Mouse (Mus musculus): ENCODE measurements at regions not wholly inside any gene's neighbourhood (a gene's known extent, or its start where the extent isn't known, plus 50 kb on each side); places are given as distances from the start of the nearest gene placed in this dataset.
"Not testable (repeated sequence)": the region's sequence is repeated elsewhere in the genome, so short reads cannot be mapped to it uniquely, and the experiment has no call there.

DNA sequence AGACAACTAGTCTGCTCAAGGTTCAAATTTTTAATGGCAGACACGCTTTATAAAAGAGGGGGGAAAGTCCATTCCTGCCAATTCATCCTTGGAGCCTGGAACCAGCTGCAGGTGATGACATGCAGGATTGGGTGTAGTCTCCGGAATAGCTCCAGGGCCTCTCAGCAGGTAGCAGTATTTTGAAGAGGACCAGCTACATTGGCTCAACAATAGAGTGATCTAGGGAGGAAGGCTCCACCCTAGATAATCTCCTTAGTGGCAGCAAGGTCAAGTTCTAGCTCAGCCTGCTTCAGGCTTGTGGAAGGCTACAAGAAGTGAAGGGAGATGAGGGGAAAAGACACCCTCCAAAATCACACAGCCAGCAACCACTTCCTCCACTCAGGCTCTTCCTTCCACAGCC, 1405.1 kb downstream of the 4930444P10Rik start:
- H3K9ac ChIP-seq (ENCODE audit: insufficient read depth, low read depth); H3K27me3 ChIP-seq (replicated peaks); H3K4me3 ChIP-seq (replicated peaks in 1 of 3; ENCODE audit: low read depth in 2 of 3, low read length in 2 of 3, poor library complexity in 1 of 3); H3K4me2 ChIP-seq (ENCODE audit: insufficient read depth, low read depth, poor library complexity, severe bottlenecking); H3K9me3 ChIP-seq (replicated peaks; ENCODE audit: low read length); H3K36me3 ChIP-seq (replicated peaks in 1 of 2; ENCODE audit: control insufficient read depth in 1 of 2, insufficient read depth in 1 of 2, low read length in 1 of 2); H3K27ac ChIP-seq (ENCODE audit: insufficient read depth, low read depth); DNase-seq (ENCODE audit: extremely low read depth); H3K79me2 ChIP-seq (replicated peaks; ENCODE audit: control insufficient read depth, extremely low read depth, insufficient read depth, poor library complexity, severe bottlenecking); in situ Hi-C loops (cut with MboI; ENCODE audit: low pct_ligation_motif_present, low pct_unique_long_range_greater_than_20kb, low sequenced_read_pairs); dilution Hi-C loops (cut with MboI; ENCODE audit: extremely low pct_ligation_motif_present, extremely low pct_unique_long_range_greater_than_20kb, low sequenced_read_pairs): not testable (repeated sequence)
- H3K4me1 ChIP-seq (ENCODE audit: control insufficient read depth in 1 of 2, insufficient read depth in 2 of 2) = peaks cover 0 to 26% of the 10 kb centered on the region in 2 experiments; a peak in 2 of 4 replicates

DNA sequence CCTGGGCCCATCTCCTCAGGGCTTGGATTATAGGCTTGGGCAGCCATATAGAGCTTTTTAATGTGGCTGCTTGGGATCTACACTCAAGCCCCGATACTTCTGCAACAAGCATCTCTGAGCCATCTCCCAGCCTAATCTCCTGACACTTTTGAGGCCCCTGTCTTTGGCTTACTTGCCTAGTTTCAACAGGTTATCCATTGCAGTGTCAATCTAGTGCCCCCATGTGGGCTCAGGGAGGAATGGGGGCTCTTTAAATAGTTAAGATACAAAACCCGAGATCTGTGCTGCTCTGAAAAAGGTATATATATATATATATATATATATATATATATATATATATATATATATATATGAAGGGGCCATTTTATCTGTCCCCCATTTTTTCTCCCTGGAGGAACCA, 1407.0 kb downstream of the 4930444P10Rik start:
- no peak overlapping the region for H3K4me2 ChIP-seq (ENCODE audit: insufficient read depth, low read depth, poor library complexity, severe bottlenecking)
- no peaks in the 10 kb centered on the region for H3K9me3 ChIP-seq (replicated peaks; ENCODE audit: low read length)
- no peak overlapping the region for H3K9ac ChIP-seq (ENCODE audit: insufficient read depth, low read depth)
- peak; percentile 33 for DNase-seq (ENCODE audit: extremely low read depth)
- TF ChIP-seq PAX5 (IDR thresholded peaks at IDR 0.05; ENCODE audit: low read length) (no peak), RAD21 (IDR thresholded peaks at IDR 0.05; ENCODE audit: low read depth, low read length) (peak; percentile 53), SMC3 (IDR thresholded peaks at IDR 0.05; ENCODE audit: low read depth, low read length) (peak; percentile 27), POLR2A (IDR thresholded peaks at IDR 0.05; ENCODE audit: low read depth, low read length) (no peak), ETS1 (conservative IDR thresholded peaks at IDR 0.05; ENCODE audit: low read depth, low read length) (no peak), MAFK (IDR thresholded peaks at IDR 0.05; ENCODE audit: insufficient replicate concordance, low read length) (no peak), CTCF (conservative IDR thresholded peaks at IDR 0.05 in 1 of 2, IDR thresholded peaks at IDR 0.05 in 1 of 2; ENCODE audit: low read depth in 2 of 2, low read length in 2 of 2) (peak in 1 of 2 experiments; percentile 47; a peak in 2 of 4 replicates)
- in situ Hi-C loops (cut with MboI; ENCODE audit: low pct_ligation_motif_present, low pct_unique_long_range_greater_than_20kb, low sequenced_read_pairs) (no loop called here), dilution Hi-C loops (cut with MboI; ENCODE audit: extremely low pct_ligation_motif_present, extremely low pct_unique_long_range_greater_than_20kb, low sequenced_read_pairs) (no loop called here)
- H3K27me3 ChIP-seq (replicated peaks) = no peaks in the 10 kb centered on the region
- H3K27ac ChIP-seq (ENCODE audit: insufficient read depth, low read depth) = no peak overlapping the region
- peaks cover 0 to 19% of the 10 kb centered on the region in 2 experiments; a peak in 2 of 4 replicates for H3K4me1 ChIP-seq (ENCODE audit: control insufficient read depth in 1 of 2, insufficient read depth in 2 of 2)
- H3K4me3 ChIP-seq (replicated peaks in 1 of 3; ENCODE audit: low read depth in 2 of 3, low read length in 2 of 3, poor library complexity in 1 of 3) = no peak overlapping the region
- H3K79me2 ChIP-seq (replicated peaks; ENCODE audit: control insufficient read depth, extremely low read depth, insufficient read depth, poor library complexity, severe bottlenecking) = no peaks in the 10 kb centered on the region
- no peaks in the 10 kb centered on the region for H3K36me3 ChIP-seq (replicated peaks in 1 of 2; ENCODE audit: control insufficient read depth in 1 of 2, insufficient read depth in 1 of 2, low read length in 1 of 2)

DNA sequence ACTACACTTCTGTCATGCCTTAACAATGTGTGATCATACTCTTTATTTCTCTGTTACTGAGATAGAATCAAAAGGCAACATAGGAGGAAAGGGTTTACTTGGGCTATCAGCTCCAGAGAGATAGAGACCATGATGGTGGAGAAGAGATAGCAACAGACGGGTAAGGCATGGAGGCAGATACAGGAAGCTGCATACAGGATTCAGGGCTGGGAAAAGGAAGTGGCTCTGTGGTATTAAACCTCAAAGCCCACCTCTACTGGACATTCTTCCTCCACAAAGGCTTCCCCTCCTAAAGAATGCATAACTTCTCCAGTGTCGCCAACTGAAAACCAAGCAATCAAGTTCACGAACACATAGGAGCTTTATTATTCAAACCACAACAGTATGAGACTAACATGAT, 1412.7 kb downstream of the 4930444P10Rik start:
- Histone ChIP-seq H3K79me2 (replicated peaks; ENCODE audit: control insufficient read depth, extremely low read depth, insufficient read depth, poor library complexity, severe bottlenecking) (no peaks in the 10 kb centered on the region), H3K9ac (ENCODE audit: insufficient read depth, low read depth) (no peak overlapping the region), H3K4me1 (ENCODE audit: control insufficient read depth in 1 of 2, insufficient read depth in 2 of 2) (peaks cover 0 to 5% of the 10 kb centered on the region in 2 experiments; a peak in 1 of 4 replicates), H3K9me3 (replicated peaks; ENCODE audit: low read length) (no peaks in the 10 kb centered on the region), H3K36me3 (replicated peaks in 1 of 2; ENCODE audit: control insufficient read depth in 1 of 2, insufficient read depth in 1 of 2, low read length in 1 of 2) (no peaks in the 10 kb centered on the region), H3K27me3 (replicated peaks) (no peaks in the 10 kb centered on the region), H3K4me2 (ENCODE audit: insufficient read depth, low read depth, poor library complexity, severe bottlenecking) (no peak overlapping the region), H3K4me3 (replicated peaks in 1 of 3; ENCODE audit: low read depth in 2 of 3, low read length in 2 of 3, poor library complexity in 1 of 3) (no peak overlapping the region), H3K27ac (ENCODE audit: insufficient read depth, low read depth) (no peak overlapping the region)
- dilution Hi-C loops (cut with MboI; ENCODE audit: extremely low pct_ligation_motif_present, extremely low pct_unique_long_range_greater_than_20kb, low sequenced_read_pairs) = no loop called here
- in situ Hi-C loops (cut with MboI; ENCODE audit: low pct_ligation_motif_present, low pct_unique_long_range_greater_than_20kb, low sequenced_read_pairs) = no loop called here
- DNase-seq (ENCODE audit: extremely low read depth) = no peak
- TF ChIP-seq ZMIZ1 (IDR thresholded peaks at IDR 0.05; ENCODE audit: low read depth, low read length) = no peak
